Mouse (Mus musculus): Measurements from ENCODE around the gene Ptgdr. TPM values are rescaled to one million over a fixed set of nuclear protein-coding genes. Genes with fewer than 3 reads are reported as not detected.
"Not testable (repeated sequence)": the region's sequence is repeated elsewhere in the genome, so short reads cannot be mapped to it uniquely, and the experiment has no call there.

The Ptgdr gene
- total RNA-seq (2017) = not detected in 3 replicates

DNA sequence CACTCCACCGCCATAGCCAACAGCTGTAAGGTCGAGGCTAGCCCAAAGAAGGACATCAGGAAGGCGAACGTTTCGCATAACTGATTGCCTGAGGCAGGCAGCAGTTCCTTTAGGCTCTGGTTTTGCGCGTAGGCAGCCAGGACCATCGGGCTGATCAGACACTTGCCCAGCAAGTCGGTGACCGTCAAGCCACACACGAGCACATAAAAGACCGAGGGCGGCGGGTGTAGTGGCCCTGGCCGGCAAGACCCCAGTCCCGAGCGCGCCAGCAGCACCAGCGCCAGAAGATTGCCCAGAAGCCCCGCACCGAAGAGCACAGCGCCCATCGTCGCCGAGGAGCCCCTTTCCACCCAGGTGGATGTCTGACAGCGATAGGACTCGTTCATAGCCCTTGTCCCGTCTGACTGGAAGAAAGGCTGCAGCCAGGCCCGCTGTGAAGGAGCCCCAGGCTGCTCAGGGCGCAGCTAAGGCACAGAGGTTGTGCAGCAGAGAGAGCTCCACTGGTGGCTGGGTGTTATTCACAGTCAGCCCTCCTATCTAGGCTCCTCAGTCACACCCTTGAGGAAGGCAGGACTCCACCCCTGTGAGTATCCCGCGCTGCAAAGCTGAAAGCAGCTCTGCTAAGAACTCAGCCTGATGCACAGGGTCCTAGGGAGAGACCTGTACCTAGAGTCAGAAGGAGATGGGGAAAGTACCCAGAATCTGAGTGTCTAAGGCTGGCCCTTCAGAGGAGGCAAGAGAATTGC lies at the start of gene Ptgdr:
TSS of gene Ptgdr (minus strand) at position 508 of the 746 bp plus-strand sequence.
- ATAC-seq (replicated peaks; ENCODE audit: insufficient number of reproducible peaks, low FRiP score, low TSS enrichment, poor library complexity, severe bottlenecking) = no peak

DNA sequence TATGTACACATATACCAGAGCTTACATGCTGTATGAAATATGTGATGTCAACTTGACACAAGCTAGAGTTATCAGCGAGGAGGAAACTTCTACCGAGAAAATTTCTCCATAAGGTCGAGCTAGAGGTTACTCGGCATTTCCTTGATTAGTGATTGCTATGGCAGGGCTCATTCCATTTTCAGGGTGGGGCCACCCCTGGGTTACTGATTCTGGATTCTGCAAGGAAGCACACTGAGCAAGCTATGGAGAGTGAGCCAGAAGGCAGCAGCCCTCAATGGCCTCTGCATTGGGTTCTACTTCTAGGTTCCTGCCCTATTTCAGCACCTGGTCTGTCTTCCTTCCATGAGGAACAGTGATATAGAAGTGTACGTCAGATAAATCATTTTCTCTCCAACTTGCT lies 48.6 kb upstream of the Ptgdr start:
- no peak for ATAC-seq (replicated peaks; ENCODE audit: insufficient number of reproducible peaks, low FRiP score, low TSS enrichment, poor library complexity, severe bottlenecking)

DNA sequence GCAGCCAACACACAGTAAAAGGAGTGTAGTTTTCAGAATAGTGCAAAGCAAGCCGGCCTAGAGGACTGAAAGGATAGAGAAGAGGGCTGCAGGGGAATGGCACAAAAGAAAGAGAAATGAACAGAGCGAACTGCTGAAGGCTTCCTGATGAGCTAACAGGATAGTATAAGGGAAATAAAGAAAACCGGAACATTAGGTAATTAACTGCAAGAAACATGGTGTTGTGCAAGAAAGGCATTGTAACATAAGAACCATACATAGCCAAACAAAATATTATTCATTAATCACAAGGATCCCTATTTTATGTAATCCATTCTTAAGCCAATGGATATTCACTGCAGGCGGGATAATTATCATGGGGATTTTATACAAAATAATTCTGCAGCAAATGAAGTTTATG lies 45.0 kb upstream of the Ptgdr start:
- no peak for ATAC-seq (replicated peaks; ENCODE audit: insufficient number of reproducible peaks, low FRiP score, low TSS enrichment, poor library complexity, severe bottlenecking)

DNA sequence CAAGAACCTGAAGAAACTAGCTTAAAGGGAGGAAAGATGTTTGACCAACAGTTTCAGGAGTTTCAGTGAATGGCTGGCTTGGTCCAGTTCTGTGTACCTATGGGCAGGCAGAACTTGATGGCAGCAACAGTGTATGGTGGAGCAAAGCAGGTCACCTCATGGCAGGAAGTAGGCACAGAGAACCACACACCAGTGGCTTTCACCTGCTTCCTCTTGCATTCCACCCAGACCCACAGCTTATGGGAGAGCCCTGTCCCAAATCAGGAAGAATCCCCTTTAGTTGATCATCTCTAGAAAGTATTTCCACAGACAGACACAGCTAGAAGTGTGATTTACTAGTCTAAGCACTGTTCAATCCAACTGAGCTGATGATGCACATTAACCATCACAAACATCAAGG lies 42.6 kb upstream of the Ptgdr start:
- not testable (repeated sequence) for ATAC-seq (replicated peaks; ENCODE audit: insufficient number of reproducible peaks, low FRiP score, low TSS enrichment, poor library complexity, severe bottlenecking)

DNA sequence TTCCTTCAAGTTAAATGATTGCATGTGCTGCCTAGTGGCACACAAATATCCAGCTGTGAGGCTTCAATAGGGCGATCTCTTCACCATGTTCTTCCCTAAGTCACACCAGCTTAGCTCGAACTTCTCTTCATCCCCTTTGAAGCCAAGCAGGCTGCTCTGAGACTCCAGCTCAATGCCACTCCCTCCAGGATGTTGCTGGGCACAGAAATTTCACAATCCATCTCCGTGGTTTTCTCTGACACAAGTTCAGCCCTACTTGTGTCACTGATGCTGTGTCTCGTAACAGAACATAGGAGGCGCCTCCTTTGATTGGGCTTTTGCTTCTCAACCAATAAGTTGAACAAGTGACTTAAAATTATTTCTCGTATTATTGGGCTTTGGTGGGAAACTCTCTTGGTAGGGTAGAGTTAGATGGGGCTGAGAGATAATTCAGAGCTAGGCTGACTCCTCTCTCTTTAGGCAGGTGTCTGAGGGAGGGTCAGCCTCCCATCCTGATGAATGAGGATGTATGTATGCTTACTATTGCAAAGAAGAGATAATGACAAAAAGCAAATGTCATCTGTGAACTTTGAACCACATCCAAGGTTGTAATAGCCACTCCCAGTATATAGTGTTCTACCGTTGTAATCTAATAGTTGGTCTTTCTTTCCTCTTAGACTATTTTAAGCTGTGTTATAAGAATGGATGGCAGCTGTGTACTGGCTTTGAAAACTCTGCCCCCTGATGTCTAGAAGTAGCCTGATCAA lies 32.4 kb upstream of the Ptgdr start:
- no peak for ATAC-seq (replicated peaks; ENCODE audit: insufficient number of reproducible peaks, low FRiP score, low TSS enrichment, poor library complexity, severe bottlenecking)

DNA sequence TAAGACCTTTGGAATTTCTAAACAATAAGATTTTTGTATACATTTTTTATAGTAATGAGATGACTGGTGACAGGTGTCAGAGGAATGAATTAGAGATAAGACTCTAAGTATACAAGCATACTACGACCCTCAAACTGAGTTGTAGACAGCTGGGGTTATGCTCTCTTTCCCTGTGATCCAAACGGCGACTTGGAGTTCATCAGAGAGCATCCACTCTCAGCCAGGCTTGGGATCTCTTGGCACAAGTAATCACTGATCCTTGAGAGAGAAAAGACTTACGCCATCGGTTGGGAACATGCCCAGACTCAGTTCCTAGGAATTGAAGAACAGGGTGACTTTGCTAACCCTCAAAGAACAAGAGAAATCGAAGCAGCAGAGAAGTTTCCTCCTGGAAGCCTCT lies 10.5 kb upstream of the Ptgdr start:
- no peak for ATAC-seq (replicated peaks; ENCODE audit: insufficient number of reproducible peaks, low FRiP score, low TSS enrichment, poor library complexity, severe bottlenecking)

DNA sequence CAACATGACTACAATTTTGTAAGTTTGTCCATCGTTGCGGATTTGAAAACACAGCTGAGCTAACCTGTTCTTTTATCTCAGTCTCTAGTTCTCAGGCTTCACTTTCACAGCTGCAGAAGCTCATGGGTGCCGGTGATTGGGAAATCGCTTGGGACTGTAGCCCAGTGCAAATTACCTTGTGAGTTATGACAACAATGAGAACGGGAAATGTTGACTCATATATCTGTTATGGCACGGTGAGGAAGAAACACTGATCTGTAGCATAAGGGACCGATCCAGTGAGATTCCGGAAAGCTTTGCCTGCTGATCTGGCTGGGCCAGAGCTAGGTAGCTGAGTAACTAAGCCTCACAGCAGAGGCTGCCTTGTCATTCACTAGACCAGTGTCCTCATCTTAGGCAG lies 6.5 kb upstream of the Ptgdr start:
- no peak for ATAC-seq (replicated peaks; ENCODE audit: insufficient number of reproducible peaks, low FRiP score, low TSS enrichment, poor library complexity, severe bottlenecking)

DNA sequence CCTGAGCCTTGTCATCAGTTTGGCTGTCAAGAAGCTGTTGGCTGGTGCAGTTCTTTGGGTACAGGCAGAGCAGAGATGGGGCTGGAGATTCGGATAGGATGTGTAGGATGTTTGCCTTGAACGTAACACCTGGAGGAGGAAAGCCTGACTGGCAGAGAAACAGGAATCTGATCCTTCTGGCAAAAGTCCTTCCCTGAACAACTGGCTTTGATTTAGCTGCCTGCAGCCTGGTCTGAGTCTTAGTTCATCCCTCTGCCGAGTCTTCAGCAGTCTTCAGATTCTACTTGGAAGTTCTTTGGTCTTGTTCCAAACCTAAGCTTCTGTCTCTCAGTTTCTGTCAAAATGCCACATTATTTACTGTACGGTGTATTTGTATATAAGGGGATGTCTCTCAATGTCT lies 3.9 kb upstream of the Ptgdr start:
- no peak for ATAC-seq (replicated peaks; ENCODE audit: insufficient number of reproducible peaks, low FRiP score, low TSS enrichment, poor library complexity, severe bottlenecking)

DNA sequence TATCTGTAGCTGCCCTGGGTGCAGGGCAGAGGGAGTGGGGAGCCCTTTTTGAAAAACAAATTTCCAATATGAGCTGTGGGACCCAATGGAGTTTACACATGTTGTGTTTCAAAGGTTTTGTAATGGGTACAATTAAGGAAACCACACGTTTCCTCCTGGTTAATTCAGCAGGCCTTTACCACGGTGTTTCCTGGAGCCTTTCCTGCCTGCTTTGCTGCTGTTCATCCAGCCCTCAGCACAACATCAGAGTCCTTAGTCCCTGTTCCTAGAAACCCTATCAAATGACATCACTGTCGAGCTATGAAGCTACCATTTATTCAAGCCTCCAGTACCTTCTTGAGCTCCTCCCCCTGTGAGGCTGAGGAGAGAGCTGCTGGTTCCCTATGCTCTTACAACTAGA lies 2.0 kb upstream of the Ptgdr start:
- ATAC-seq (replicated peaks; ENCODE audit: insufficient number of reproducible peaks, low FRiP score, low TSS enrichment, poor library complexity, severe bottlenecking) = no peak

DNA sequence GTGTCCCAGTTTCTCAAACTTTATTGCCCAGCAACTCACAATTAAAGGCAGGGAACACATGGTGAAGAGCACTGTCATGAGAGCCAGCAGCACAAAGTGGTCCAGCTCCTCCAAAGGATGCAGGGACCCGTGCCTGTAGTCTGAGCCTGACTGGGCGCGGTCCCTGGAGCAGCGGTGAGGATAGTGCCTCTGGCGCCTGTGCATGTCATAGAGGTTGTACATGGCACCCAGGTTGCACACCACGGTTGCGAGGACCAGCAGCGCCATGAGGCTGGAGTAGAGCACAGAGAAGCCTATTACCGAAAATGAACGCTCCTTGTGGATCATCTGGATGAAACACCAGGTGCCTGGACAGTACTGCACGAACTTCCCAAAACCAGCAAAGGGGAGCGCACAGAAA lies 803 bp downstream of the Ptgdr start:
- no peak for ATAC-seq (replicated peaks; ENCODE audit: insufficient number of reproducible peaks, low FRiP score, low TSS enrichment, poor library complexity, severe bottlenecking)

DNA sequence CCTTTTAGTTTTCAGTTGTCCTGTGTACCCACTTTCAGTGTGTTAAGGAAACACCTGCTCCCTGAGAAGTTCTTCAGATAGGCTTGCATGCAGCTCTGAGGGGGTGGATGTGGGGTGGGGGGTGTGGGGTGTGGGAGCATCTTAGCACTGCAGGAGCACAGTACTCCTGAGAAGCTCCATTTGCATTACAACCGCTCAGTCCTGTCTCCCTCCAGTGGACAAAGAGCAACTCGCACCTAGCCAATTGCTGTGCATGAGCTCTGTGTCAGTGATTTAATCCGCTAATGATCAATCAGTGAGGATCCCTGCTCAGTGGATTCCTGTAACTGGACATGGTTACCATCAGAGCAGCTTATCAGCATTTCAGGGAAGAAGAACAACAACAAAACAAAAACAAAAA lies 8.5 kb downstream of the Ptgdr start:
- not testable (repeated sequence) for ATAC-seq (replicated peaks; ENCODE audit: insufficient number of reproducible peaks, low FRiP score, low TSS enrichment, poor library complexity, severe bottlenecking)

DNA sequence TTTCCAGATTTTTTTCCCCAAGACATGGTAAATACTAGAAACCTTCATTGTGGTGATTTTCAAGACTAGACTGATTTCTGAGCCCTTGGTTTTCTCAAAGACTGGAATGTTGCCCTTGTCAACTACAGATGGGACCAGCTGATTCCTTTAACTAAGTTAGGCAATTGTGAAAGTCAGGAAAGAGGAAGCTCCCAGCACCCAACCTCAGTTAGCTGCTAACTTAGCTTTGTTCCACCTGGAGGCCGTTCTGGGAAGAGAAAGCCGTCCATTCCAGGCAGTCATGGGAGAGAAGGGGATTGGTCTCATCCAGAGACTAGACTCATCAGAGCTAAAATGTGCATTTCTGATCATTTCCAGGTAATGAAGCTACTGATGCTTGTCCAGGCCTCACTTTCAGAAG lies 11.4 kb downstream of the Ptgdr start:
- ATAC-seq (replicated peaks; ENCODE audit: insufficient number of reproducible peaks, low FRiP score, low TSS enrichment, poor library complexity, severe bottlenecking) = no peak

DNA sequence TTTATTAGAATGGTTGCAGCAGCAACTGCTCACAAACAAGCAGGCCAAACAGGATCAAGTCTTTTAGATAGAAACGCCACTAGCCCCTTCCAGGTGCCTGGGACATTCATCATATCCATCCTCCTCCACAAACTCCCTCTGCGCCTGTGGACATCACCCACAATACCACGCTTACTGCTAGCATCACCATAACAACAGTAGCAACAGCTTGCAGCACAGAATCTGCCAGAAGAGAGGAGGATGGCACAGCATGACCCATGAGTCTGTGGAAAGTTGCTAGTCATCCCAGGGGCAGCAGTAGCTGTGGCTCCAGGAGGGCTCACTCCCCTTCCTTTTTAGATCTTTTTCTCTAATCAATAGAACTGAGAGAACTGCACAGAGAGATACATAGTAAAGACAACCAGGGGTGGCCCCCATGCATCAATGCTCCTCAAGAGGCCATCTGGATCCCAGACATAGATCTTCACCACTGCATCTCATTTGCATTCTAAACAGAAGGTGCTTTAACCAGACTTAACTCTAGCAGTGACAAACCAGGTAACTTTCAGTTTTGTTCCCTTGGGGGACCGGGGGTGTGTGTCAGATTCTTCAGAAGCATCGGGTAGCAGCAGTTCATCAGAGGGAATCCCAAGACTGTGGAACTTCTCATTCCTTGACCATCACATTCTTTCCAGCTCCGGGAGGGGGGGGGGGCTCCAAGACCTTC lies 12.5 kb downstream of the Ptgdr start:
- ATAC-seq (replicated peaks; ENCODE audit: insufficient number of reproducible peaks, low FRiP score, low TSS enrichment, poor library complexity, severe bottlenecking) = no peak

DNA sequence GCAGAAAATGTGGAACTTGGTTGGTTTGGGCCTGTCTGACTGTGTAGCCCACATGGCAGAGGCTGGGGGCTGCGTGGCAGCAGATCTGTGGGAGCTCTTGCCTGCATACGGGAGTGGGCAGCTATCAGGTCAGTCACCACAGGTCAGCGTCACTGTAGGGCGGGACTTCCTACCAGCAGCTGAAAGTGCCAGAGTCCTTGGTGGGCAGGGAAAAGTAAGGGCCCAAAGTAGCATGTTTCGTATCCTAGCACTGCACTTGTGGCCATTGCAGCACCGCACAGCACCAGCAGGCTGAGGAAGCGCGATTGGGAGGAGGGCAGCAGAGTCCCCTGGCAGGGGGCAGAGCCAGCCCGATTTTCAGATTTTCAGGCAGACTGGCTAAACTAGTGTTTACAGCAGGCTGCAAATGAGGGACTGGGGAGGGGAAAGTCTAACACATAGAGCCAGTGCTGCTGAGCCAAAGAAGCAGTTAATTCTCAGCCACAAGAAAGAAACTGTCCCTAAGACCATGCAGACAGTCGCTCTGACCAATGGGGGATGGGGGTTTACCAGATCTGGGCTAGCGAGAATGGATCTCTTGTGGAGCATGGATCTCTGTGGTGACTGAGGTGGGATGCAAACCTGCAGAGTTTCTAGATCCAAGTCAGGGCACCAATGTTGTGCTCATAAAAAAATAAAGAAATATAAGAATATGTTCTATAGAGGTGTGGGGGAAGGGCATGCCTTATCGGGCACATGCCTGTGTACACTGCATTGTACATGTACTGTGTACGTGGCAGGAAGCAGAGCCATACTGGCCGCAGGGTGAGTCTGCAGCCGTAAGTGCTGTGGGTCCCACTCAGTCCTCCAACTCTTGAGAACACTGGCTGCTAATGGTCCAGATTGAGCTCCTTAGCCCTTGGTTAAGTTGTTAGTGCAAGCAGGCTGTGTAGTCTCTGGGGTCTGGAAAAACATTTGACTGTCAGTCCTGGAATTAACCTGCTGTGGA lies 15.1 kb downstream of the Ptgdr start:
- ATAC-seq (replicated peaks; ENCODE audit: insufficient number of reproducible peaks, low FRiP score, low TSS enrichment, poor library complexity, severe bottlenecking) = no peak

DNA sequence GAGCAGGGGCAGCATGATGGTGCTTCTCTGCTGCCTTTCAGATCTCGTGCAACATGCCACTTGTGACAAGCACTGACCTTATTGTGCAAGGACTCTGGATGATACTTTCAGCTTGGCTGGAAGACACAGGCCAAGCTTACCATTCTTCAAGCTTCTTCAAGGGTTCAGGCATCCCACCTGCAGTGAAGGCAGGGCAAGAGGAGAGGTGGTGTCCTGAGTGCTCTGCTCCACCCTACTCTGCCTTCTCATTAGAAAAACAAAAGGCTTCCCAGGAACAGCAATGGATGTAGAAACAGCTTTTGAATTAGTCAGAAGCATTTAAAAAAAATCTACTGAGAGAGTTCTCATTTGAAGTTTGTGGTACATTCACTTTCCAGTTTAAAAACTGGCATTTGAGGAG lies 20.5 kb downstream of the Ptgdr start:
- ATAC-seq (replicated peaks; ENCODE audit: insufficient number of reproducible peaks, low FRiP score, low TSS enrichment, poor library complexity, severe bottlenecking) = no peak

DNA sequence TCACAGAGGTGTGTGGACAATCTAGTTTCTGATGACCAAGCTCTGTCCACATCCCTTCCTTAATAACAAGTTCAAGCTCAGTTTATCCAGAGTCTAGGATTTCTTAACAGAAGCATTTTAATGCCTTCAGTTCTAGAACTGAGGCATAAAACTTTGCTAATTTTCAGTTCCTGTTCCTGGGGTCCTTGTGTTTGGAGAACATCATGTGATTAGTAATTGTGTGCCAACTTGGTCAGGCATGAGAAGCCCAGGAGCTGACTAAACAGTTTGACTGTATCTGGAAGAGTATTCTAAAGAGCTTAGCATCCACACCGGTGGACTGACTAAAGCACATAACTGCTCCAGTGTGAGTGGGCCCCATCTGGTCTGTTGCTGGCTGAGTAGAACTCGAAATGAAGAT lies 24.0 kb downstream of the Ptgdr start:
- no peak for ATAC-seq (replicated peaks; ENCODE audit: insufficient number of reproducible peaks, low FRiP score, low TSS enrichment, poor library complexity, severe bottlenecking)

DNA sequence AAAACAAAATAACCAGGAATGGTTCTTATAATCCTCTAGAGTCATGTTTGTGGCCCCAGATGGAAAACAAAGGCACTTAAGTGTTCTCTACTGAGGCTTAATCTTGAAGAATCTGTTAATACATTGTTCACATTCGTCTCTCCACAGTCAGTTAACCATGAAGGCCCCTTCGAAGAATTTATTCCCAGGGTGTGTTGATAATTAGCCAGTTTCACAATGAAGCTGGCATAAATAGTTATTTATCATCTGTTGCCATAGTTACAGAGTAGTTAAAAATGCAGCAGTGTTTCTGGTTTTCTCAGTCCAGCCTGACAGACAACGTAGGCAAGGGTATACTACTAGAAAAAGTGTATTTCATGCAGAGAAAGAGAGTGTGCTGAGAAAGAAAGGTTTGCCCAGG lies 25.0 kb downstream of the Ptgdr start:
- ATAC-seq (replicated peaks; ENCODE audit: insufficient number of reproducible peaks, low FRiP score, low TSS enrichment, poor library complexity, severe bottlenecking) = not testable (repeated sequence)

DNA sequence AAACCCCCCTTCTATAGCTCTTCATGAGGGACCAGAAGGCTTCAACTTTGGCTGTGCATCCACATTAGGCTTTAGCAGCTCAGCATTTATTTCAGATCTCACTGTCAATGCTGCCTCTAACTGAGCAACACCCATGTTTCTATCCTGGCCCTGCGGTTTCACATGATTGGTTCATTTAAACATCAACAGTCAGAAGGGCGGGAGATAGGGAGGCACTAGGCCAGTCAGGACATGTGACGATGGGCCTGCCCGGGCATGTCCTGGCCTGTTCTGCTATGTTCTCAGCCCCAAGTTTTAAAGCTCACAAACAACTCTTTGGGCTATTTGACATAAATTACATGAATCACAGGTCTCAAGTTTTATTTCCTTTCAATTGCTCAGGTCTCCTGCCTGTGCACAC lies 26.1 kb downstream of the Ptgdr start:
- not testable (repeated sequence) for ATAC-seq (replicated peaks; ENCODE audit: insufficient number of reproducible peaks, low FRiP score, low TSS enrichment, poor library complexity, severe bottlenecking)

DNA sequence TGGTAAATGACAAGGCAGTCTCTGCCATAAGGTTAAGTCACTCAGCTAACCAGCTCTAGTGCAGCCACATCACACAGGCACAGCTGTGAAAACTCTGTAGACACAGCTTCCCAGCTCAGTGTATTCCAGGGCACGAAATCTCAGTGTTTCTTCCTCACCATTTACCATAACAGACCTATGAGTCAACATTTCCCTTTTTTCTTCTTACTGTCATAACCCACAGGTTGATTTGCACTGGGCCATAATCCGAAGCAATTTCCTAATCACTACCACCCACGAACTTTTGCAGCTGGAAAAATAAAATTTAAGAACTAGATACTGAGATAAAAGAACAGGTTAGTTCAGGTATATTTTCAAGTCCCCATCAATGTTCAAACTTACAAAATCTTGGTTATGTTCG lies 31.4 kb downstream of the Ptgdr start:
- no peak for ATAC-seq (replicated peaks; ENCODE audit: insufficient number of reproducible peaks, low FRiP score, low TSS enrichment, poor library complexity, severe bottlenecking)
